Mouse (Mus musculus) kidney, embryonic 14.5 days (tissue): ENCODE results near the gene Pwp2. TPM values are rescaled to one million over a fixed set of nuclear protein-coding genes. Genes with fewer than 3 reads are reported as not detected.
"Not testable (repeated sequence)": the region's sequence is repeated elsewhere in the genome, so short reads cannot be mapped to it uniquely, and the experiment has no call there.

Experiments
- ATAC-seq: fragments of 200-750 bp; cut with Nextera tagmentation; 2 replicates; pipeline ENCODE4 v1.8.0; 2017; ENCODE audit warnings: moderate number of reproducible peaks, mild to moderate bottlenecking, moderate TSS enrichment, moderate library complexity; ENCODE audit not compliant: low FRiP score, low TSS enrichment
- H3K27ac ChIP-seq: fragments of 300-500 bp; sonication (generic); 2 replicates; pipeline ENCODE4 v1.5.1; 2014; ENCODE audit warnings: low read depth, mild to moderate bottlenecking, low read length, moderate library complexity, mixed read lengths
- H3K27me3 ChIP-seq: fragments of 300-500 bp; sonication (generic); 2 replicates; pipeline ENCODE4 v1.6.1; 2014; ENCODE audit warnings: mild to moderate bottlenecking, low read length; ENCODE audit not compliant: control insufficient read depth, insufficient read depth
- H3K36me3 ChIP-seq: fragments of 300-500 bp; sonication (generic); 2 replicates; pipeline ENCODE4 v1.6.1; 2014; ENCODE audit warnings: low read length, mixed read lengths; ENCODE audit not compliant: control insufficient read depth, insufficient read depth
- H3K4me1 ChIP-seq: fragments of 300-500 bp; sonication (generic); 2 replicates; pipeline ENCODE4 v1.6.1; 2014; ENCODE audit warnings: low read length, mixed read lengths; ENCODE audit not compliant: control insufficient read depth, insufficient read depth
- H3K4me2 ChIP-seq: fragments of 300-500 bp; sonication (generic); replicated peaks from 2 replicates; pipeline ENCODE4 v1.6.1; 2014; ENCODE audit warnings: low read depth, mild to moderate bottlenecking, low read length
- H3K4me3 ChIP-seq: fragments of 300-500 bp; sonication (generic); 2 replicates; pipeline ENCODE4 v1.5.1; 2014; ENCODE audit warnings: mild to moderate bottlenecking, low read length
- H3K9ac ChIP-seq: fragments of 300-500 bp; sonication (generic); 2 replicates; pipeline ENCODE4 v1.6.1; 2014; ENCODE audit warnings: low read depth, mild to moderate bottlenecking, low read length, moderate library complexity
- H3K9me3 ChIP-seq: fragments of 300-500 bp; sonication (generic); 2 replicates; pipeline ENCODE4 v1.6.1; 2016; ENCODE audit warnings: low read length; ENCODE audit not compliant: control insufficient read depth
- WGBS: fragments of 180-500 bp; shearing (Covaris S2); extraction: QIAGEN DNeasy Blood & Tissue Kit; methylation state at CpG from one replicate; pipeline ENCODE4 v1.1.7; 2014; 5-methylcytosine and 5-hydroxymethylcytosine counted together
- polyA plus RNA-seq: library from polyadenylated mRNA; unstranded; fragments of >200 nt; fragmentation: Nextera tagmentation; extraction: Ambion mirVana; gene quantifications from 2 replicates; pipeline ENCODE4 v1.2.1, GENCODE M21; 2014

The Pwp2 gene
- polyA plus RNA-seq, 1 experiment from 2014 or later, result 19.9 TPM

GRCm38 (mm10) chr10:78128647-78129046, 56.3 kb downstream of the Pwp2 start:
- no peak overlapping the region for H3K9ac ChIP-seq
- H3K4me3 ChIP-seq, result no peak overlapping the region
- no peaks in the 10 kb centered on the region for H3K27me3 ChIP-seq
- ATAC-seq, result no peak
- H3K27ac ChIP-seq, result no peak overlapping the region
- H3K4me1 ChIP-seq, result 0 out of 2 replicates have a peak, but pooled peaks cover 2% of the 10 kb centered on the region
- no peaks in the 10 kb centered on the region for H3K36me3 ChIP-seq
- WGBS, result 96% methylated on average over 2 of the region's 2 CpGs
- no peaks in the 10 kb centered on the region for H3K9me3 ChIP-seq
- no peak overlapping the region for H3K4me2 ChIP-seq

DNA sequence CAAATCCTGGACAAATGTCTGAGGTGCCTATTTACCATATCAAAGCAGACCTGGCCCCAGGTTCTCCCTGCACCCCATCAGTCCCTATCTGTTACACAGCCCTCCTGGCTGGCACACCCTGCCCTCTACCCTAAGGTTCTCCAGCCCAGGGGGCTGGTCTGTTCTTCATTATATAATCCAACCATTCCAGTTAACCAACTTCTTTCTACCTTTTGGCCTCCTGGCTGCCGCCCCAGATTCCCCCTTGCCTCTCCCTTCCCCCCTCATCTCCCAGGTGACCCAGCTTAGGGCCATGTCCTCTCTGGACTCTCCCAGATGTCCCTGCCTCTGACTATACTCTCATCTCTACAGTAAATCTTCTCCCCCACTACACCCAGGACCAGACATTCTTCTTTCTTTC, 57.0 kb downstream of the Pwp2 start:
- Histone ChIP-seq H3K4me1 (0 out of 2 replicates have a peak, but pooled peaks cover 2% of the 10 kb centered on the region), H3K36me3 (no peaks in the 10 kb centered on the region)

DNA sequence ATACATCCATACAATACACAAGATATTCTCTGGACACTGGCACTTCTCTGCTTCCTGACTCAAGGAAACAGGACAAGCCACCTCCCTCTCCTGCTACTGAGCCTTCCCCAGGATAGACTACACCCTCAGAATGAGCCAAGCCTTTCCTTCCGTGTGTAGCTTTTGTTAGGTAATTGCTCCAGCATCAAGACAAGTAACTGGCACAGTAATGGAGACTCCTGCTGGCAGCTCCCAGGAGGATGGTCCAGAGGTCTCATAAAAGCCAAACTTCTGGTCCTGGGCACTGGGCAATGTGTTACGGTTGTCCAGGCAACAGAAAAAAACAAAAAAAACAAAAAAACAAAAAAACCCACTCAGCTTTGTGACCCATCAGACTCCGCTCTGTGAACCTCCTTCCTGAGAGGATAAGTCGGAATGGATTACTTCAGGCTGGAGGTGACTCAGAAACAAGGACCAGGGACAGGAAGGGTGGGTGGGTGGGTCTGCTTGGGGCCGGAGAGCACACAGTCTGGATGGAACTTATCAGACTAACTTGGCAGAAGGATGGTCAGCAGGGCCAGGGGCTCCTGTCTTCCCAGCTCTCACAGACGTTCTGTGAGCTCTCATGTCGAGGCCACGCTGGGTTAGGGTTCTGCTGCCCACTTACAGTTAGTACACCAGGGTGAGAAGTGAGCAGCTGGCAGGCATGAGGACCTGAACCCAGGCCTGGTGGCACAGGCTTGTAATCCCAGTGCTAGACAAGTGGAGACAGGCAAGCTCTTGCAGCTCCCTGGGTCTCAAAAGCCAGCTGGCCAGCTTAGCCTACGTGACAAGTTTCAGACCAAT, 57.7 kb downstream of the Pwp2 start:
- Histone ChIP-seq H3K36me3 (no peaks in the 10 kb centered on the region), H3K9ac (no peak overlapping the region), H3K27ac (no peak overlapping the region), H3K4me1 (0 out of 2 replicates have a peak, but pooled peaks cover 2% of the 10 kb centered on the region), H3K9me3 (no peaks in the 10 kb centered on the region), H3K27me3 (no peaks in the 10 kb centered on the region), H3K4me3 (no peak overlapping the region), H3K4me2 (no peak overlapping the region)
- WGBS, result 74% methylated on average over 9 of the region's 9 CpGs
- ATAC-seq, result no peak

More for the DNA sequence above, 57.0 kb downstream of the Pwp2 start:
- no peaks in the 10 kb centered on the region for H3K27me3 ChIP-seq
- no peaks in the 10 kb centered on the region for H3K9me3 ChIP-seq
- no peak overlapping the region for H3K9ac ChIP-seq
- 67% methylated on average over 1 of the region's 1 CpGs for WGBS
- ATAC-seq, result no peak
- H3K27ac ChIP-seq, result no peak overlapping the region
- H3K4me2 ChIP-seq, result no peak overlapping the region
- no peak overlapping the region for H3K4me3 ChIP-seq

DNA sequence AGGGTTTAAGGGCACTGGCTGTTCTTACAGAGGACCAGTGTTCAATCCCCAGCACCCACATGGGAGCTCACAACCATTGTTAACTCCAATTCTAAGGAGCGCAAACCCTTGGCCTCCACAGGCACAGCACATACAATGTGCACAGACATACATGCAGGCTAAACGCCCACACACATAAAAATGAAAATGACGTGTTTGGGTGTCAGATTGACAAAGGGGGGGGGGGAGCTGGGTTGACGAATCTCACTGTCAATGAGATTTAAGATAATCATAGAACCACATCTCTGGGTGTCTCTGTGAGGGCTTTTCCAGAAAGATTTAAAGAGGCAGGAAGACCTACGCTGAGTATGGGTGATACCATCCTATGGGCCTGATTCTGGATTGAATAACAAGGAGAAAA, 58.6 kb downstream of the Pwp2 start:
- Histone ChIP-seq H3K4me2 (no peak overlapping the region), H3K4me3 (no peak overlapping the region), H3K9me3 (no peaks in the 10 kb centered on the region), H3K27me3 (no peaks in the 10 kb centered on the region), H3K4me1 (0 out of 2 replicates have a peak, but pooled peaks cover 2% of the 10 kb centered on the region), H3K27ac (no peak overlapping the region), H3K36me3 (no peaks in the 10 kb centered on the region), H3K9ac (no peak overlapping the region)
- WGBS, result 89% methylated on average over 5 of the region's 5 CpGs
- ATAC-seq, result no peak

- H3K9ac ChIP-seq, ATAC-seq, H3K27ac ChIP-seq, H3K9me3 ChIP-seq, H3K4me3 ChIP-seq, H3K27me3 ChIP-seq, H3K36me3 ChIP-seq, H3K4me1 ChIP-seq, H3K4me2 ChIP-seq: not testable (repeated sequence)
- WGBS, result 37% methylated on average over 8 of the region's 8 CpGs
These were observed 59.9 kb downstream of the Pwp2 start for GRCm38 (mm10) chr10:78125061-78125460.

GRCm38 (mm10) chr10:78124137-78124536, 60.8 kb downstream of the Pwp2 start:
- 13% methylated on average over 6 of the region's 6 CpGs for WGBS
- not testable (repeated sequence) for H3K27ac ChIP-seq, H3K9ac ChIP-seq, H3K4me1 ChIP-seq, H3K9me3 ChIP-seq, H3K4me3 ChIP-seq, ATAC-seq, H3K27me3 ChIP-seq, H3K36me3 ChIP-seq, H3K4me2 ChIP-seq

Other genes with a start within 250 kb of the Pwp2 start
- 0.27 and 0.54 TPM in 2 replicates for gene Trpm2, start 214.6 kb downstream of the Pwp2 start, polyA plus RNA-seq
- gene 1810043G02Rik, start 206.6 kb downstream of the Pwp2 start, polyA plus RNA-seq, result 26.4 and 35.8 TPM in 2 replicates
- 91.2 and 118 TPM in 2 replicates for gene Pfkl, start 175.1 kb downstream of the Pwp2 start, polyA plus RNA-seq
- gene Dnmt3l, start 143.2 kb downstream of the Pwp2 start, polyA plus RNA-seq, result 0.41 and 0.66 TPM in 2 replicates
- gene Aire, start 141.5 kb downstream of the Pwp2 start, polyA plus RNA-seq, result 1.2 and 1.5 TPM in 2 replicates
- 3.8 and 4.8 TPM in 2 replicates for gene Icosl, start 115.8 kb downstream of the Pwp2 start, polyA plus RNA-seq
- 16.3 and 85.4 TPM in 2 replicates for gene D10Jhu81e, start 15.4 kb downstream of the Pwp2 start, polyA plus RNA-seq
- 16.3 and 22.2 TPM in 2 replicates for gene Trappc10, start 59.5 kb upstream of the Pwp2 start, polyA plus RNA-seq
- 66.4 and 84.7 TPM in 2 replicates for gene Agpat3, start 167.3 kb upstream of the Pwp2 start, polyA plus RNA-seq
- gene Rrp1, start 227.9 kb upstream of the Pwp2 start, polyA plus RNA-seq, result 228 and 265 TPM in 2 replicates
- 206 and 270 TPM in 2 replicates for gene Cstb, start 240.5 kb upstream of the Pwp2 start, polyA plus RNA-seq